Mouse (Mus musculus): ENCODE results near the gene Unc93b1. TPM values are rescaled to one million over a fixed set of nuclear protein-coding genes. Genes with fewer than 3 reads are reported as not detected.
A peak's percentile ranks its signal among the peaks of the same experiment; 100 is the strongest.

Gene Unc93b1
- total and polyA plus RNA-seq, 2 experiments from 2014 or later: 10.8 to 13.2 TPM

DNA sequence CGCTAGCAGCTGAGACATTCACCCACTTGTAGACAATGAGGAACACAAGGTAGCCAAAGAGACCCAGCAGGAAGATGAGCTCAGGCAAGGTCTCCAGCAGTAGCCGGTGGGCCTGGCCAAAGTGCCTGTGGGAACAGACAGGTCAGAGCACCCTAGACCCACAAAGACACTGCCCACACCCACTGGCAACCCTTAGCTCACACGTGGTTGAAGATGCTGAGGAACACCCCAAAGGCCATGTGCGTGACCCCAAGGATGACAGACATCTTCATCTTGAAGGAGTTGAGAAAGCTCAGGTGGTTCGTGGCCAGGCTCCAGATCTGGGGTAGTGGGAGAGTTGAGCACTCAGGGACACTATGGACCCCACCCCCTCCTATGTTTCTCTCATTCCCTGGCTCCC, 37.4 kb upstream of the Unc93b1 start:
- TF ChIP-seq CTCF (IDR thresholded peaks at IDR 0.05; ENCODE audit: low read depth): no peak
- Histone ChIP-seq H3K9ac (no peak overlapping the region), H3K4me3 (ENCODE audit: low read depth, low read length) (no peak overlapping the region), H3K9me3 (ENCODE audit: low read length) (no peaks in the 10 kb centered on the region), H3K27ac (ENCODE audit: low read depth, low read length) (no peak overlapping the region), H3K36me3 (ENCODE audit: insufficient read depth) (peaks cover 49% of the 10 kb centered on the region), H3K4me1 (ENCODE audit: insufficient read depth) (no peaks in the 10 kb centered on the region), H3K27me3 (ENCODE audit: insufficient read depth, low read length) (no peaks in the 10 kb centered on the region), H3K4me2 (ENCODE audit: low read depth) (no peak overlapping the region)
- WGBS: 95% methylated on average over 5 of the region's 5 CpGs
- ATAC-seq (no peak), DNase-seq (no peak)

DNA sequence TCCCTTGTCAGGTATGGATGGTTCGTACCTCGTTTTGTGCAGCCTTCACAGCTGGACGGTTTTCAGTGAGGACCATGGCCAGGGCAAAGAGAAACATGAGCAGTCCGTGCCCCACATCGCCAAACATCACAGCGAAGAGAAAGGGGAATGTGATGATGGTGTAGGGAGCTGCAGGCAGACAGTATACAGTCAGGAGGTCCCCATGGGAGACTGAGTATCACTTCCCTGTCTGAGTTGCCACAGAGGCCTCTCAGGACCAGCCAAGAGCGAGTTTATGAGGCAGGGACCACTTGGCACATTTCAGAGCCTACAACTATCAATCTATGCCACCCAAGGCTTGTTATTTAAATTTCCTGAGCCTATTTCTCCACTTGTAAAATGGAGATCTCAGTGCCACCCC, 36.0 kb upstream of the Unc93b1 start:
- Histone ChIP-seq H3K9ac (no peak overlapping the region), H3K4me1 (ENCODE audit: insufficient read depth) (no peaks in the 10 kb centered on the region), H3K4me3 (ENCODE audit: low read depth, low read length) (no peak overlapping the region), H3K4me2 (ENCODE audit: low read depth) (no peak overlapping the region), H3K27ac (ENCODE audit: low read depth, low read length) (no peak overlapping the region), H3K9me3 (ENCODE audit: low read length) (no peaks in the 10 kb centered on the region), H3K27me3 (ENCODE audit: insufficient read depth, low read length) (no peaks in the 10 kb centered on the region), H3K36me3 (ENCODE audit: insufficient read depth) (peaks cover 36% of the 10 kb centered on the region)
- no peak for DNase-seq
- no peak for ATAC-seq
- no peak for TF ChIP-seq CTCF (IDR thresholded peaks at IDR 0.05; ENCODE audit: low read depth)
- WGBS: 84% methylated on average over 7 of the region's 7 CpGs

DNA sequence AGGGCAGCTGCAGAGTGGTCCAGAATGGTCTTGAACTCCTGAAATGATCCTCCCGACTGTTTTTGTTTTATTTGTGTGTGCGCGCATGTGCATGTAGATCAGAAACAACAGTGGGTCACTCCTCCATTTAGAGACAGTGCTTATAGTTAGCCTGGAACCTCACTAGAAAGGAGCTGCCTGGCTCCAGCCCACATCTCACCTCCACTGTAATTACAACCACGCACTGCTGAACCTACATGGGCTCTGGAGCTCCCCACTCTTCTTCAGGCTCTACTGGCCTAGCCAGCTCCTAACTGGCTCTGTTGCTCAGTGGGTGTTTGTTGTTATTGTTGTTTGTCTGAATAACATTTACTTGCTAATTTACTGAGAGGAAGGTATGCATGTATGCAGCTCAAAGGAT, 35.4 kb upstream of the Unc93b1 start:
- DNase-seq (no peak), ATAC-seq (no peak)
- Histone ChIP-seq H3K9ac (no peak overlapping the region), H3K4me1 (ENCODE audit: insufficient read depth) (no peaks in the 10 kb centered on the region), H3K27me3 (ENCODE audit: insufficient read depth, low read length) (no peaks in the 10 kb centered on the region), H3K27ac (ENCODE audit: low read depth, low read length) (no peak overlapping the region), H3K4me3 (ENCODE audit: low read depth, low read length) (no peak overlapping the region), H3K4me2 (ENCODE audit: low read depth) (no peak overlapping the region), H3K36me3 (ENCODE audit: insufficient read depth) (peaks cover 31% of the 10 kb centered on the region; the same call in 1 of the 2 replicates), H3K9me3 (ENCODE audit: low read length) (no peaks in the 10 kb centered on the region)
- no peak for TF ChIP-seq CTCF (IDR thresholded peaks at IDR 0.05; ENCODE audit: low read depth)
- WGBS: 92% methylated on average over 4 of the region's 4 CpGs

DNA sequence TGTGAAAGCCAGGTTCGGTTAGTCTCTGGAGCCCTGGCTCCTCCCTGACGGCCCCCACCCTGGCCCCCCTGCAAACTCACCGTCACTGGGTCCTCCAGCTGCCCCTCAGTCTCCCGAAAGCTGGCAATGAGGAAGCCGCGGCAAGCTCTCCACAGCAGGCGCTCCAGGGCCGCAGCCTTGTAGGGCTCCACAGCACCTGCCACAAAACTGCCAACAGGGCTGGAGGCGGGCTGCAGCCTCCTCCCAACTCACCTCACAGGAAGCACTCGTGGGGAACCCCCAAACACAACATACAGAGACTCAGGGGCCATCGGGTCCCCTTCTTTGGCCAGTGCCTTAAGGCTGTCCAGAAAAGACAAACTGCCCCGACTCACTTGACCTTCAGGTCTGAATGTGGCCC, 32.0 kb upstream of the Unc93b1 start:
- Histone ChIP-seq H3K4me1 (ENCODE audit: insufficient read depth) (0 out of 2 replicates have a peak, but pooled peaks cover 3% of the 10 kb centered on the region), H3K4me3 (ENCODE audit: low read depth, low read length) (no peak overlapping the region), H3K27me3 (ENCODE audit: insufficient read depth, low read length) (no peaks in the 10 kb centered on the region), H3K36me3 (ENCODE audit: insufficient read depth) (peaks cover 6% of the 10 kb centered on the region; the same call in 1 of the 2 replicates), H3K27ac (ENCODE audit: low read depth, low read length) (no peak overlapping the region), H3K9ac (no peak overlapping the region), H3K4me2 (ENCODE audit: low read depth) (no peak overlapping the region), H3K9me3 (ENCODE audit: low read length) (no peaks in the 10 kb centered on the region)
- WGBS: 77% methylated on average over 12 of the region's 12 CpGs
- ATAC-seq: no peak
- no peak for DNase-seq
- TF ChIP-seq CTCF (IDR thresholded peaks at IDR 0.05; ENCODE audit: low read depth): no peak

DNA sequence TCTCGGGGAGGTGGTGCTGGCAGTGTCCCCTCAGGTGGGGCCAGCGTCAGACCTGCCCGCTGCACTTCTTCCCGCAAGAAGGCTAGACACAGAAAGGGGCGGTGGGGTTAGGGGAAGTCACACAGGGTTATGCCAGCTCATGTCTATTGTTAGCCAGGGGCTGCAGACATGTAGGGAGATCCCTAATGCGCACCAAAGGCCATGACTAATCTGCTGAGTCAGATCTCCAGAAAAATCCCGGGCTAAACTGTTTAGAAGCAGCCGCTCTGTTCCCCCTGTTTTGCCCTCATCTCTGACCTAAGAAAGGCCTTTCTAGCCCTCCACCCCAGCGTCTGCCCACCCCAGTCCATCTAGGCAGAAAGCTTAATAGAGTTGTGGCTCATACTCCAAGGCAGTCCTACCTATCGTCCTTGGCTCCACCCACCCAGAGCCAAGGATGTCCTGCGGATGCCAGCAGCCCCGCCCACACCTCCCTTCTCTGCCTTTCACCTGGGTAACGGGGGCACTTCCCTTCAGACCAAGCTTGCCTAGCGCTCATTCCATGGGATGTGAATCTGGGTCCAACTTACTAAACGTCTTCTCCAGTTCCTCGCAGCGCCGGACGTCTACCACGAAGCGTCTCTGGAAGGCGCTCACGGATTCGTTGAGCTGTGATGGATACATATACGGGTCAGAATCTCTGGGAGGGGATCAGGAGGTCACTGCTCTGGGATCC, 31.2 kb upstream of the Unc93b1 start:
- no peak overlapping the region for H3K9ac ChIP-seq
- H3K27ac ChIP-seq (ENCODE audit: low read depth, low read length): no peak overlapping the region
- ATAC-seq (no peak), DNase-seq (no peak)
- peaks cover 13% of the 10 kb centered on the region; the same call in 1 of the 2 replicates for H3K36me3 ChIP-seq (ENCODE audit: insufficient read depth)
- no peaks in the 10 kb centered on the region for H3K9me3 ChIP-seq (ENCODE audit: low read length)
- H3K4me1 ChIP-seq (ENCODE audit: insufficient read depth): 0 out of 2 replicates have a peak, but pooled peaks cover 3% of the 10 kb centered on the region
- H3K4me3 ChIP-seq (ENCODE audit: low read depth, low read length): no peak overlapping the region
- WGBS: 70% methylated on average over 25 of the region's 25 CpGs
- TF ChIP-seq CTCF (IDR thresholded peaks at IDR 0.05; ENCODE audit: low read depth): no peak
- H3K27me3 ChIP-seq (ENCODE audit: insufficient read depth, low read length): no peaks in the 10 kb centered on the region
- H3K4me2 ChIP-seq (ENCODE audit: low read depth): no peak overlapping the region

DNA sequence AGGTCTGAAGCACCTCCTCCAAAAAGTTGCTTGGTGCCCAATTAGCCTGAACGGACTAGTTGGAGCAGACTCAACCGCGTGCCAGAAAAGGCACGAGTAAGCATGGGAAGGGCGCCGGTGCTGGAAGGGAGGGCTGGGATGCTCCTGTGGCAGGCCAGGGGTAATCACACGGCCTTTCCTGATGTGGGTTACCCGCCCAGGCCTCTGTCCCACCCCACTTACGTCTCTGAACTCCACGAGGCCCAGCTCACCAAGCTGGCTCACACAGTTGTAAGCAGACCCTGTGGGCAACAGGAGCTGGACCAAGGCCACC, 30.7 kb upstream of the Unc93b1 start:
- no peak for DNase-seq
- no peaks in the 10 kb centered on the region for H3K27me3 ChIP-seq (ENCODE audit: insufficient read depth, low read length)
- no peak overlapping the region for H3K4me2 ChIP-seq (ENCODE audit: low read depth)
- TF ChIP-seq CTCF (IDR thresholded peaks at IDR 0.05; ENCODE audit: low read depth): no peak
- H3K9ac ChIP-seq: no peak overlapping the region
- H3K36me3 ChIP-seq (ENCODE audit: insufficient read depth): peaks cover 18% of the 10 kb centered on the region; the same call in 1 of the 2 replicates
- no peaks in the 10 kb centered on the region for H3K9me3 ChIP-seq (ENCODE audit: low read length)
- no peak for ATAC-seq
- H3K4me1 ChIP-seq (ENCODE audit: insufficient read depth): 0 out of 2 replicates have a peak, but pooled peaks cover 3% of the 10 kb centered on the region
- H3K4me3 ChIP-seq (ENCODE audit: low read depth, low read length): no peak overlapping the region
- H3K27ac ChIP-seq (ENCODE audit: low read depth, low read length): no peak overlapping the region
- 61% methylated on average over 10 of the region's 10 CpGs for WGBS

DNA sequence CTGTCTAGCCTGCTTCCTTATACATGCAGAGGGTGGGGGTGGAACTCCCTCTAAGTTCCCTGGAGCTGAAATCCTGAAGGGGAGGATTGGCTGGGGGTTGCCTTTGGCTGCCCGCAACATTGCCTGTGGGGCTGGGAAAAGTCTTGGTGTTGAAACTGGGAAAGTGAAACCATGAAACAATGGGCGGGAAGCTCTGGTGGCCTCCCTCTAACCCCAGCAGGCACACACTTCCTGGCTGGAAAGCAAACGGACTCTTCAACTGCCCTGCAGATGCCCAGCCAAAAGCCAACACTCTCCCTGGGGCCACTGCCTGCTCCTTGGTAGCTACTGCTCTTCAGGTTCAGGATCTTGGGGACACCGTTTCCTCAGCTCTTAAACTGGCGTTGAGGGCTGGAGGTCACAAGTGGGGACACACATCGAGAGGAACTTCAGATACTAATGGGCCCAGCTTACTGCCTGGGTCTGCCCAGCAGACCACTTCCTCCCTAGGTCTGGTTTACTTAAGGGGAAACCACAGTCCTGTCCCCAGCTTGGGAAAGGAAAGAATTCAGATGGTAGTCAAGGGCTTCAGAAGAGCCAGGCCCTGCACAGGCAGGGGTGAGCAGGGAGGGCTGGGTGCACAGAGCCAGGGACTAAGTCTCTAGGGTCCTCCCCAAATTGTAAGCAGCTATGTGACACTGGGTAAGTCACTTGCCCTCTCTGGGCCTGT, 29.6 kb upstream of the Unc93b1 start:
- no peak for DNase-seq
- 67% methylated on average over 6 of the region's 6 CpGs for WGBS

More for the DNA sequence above, 29.6 kb upstream of the Unc93b1 start:
- Histone ChIP-seq H3K4me2 (ENCODE audit: low read depth) (peak overlapping the region; percentile 8; the same call in 1 of the 2 replicates), H3K4me1 (ENCODE audit: insufficient read depth) (0 out of 2 replicates have a peak, but pooled peaks cover 3% of the 10 kb centered on the region), H3K9ac (no peak overlapping the region), H3K27me3 (ENCODE audit: insufficient read depth, low read length) (no peaks in the 10 kb centered on the region), H3K27ac (ENCODE audit: low read depth, low read length) (no peak overlapping the region), H3K36me3 (ENCODE audit: insufficient read depth) (peaks cover 28% of the 10 kb centered on the region), H3K9me3 (ENCODE audit: low read length) (no peaks in the 10 kb centered on the region), H3K4me3 (ENCODE audit: low read depth, low read length) (no peak overlapping the region)
- TF ChIP-seq CTCF (IDR thresholded peaks at IDR 0.05; ENCODE audit: low read depth): no peak
- ATAC-seq: no peak

Data from forebrain, postnatal 0 days (tissue).